Mouse (Mus musculus): ENCODE measurements around the gene Mip.
"Not testable (repeated sequence)": the region's sequence is repeated elsewhere in the genome, so short reads cannot be mapped to it uniquely, and the experiment has no call there.

The Mip gene

DNA sequence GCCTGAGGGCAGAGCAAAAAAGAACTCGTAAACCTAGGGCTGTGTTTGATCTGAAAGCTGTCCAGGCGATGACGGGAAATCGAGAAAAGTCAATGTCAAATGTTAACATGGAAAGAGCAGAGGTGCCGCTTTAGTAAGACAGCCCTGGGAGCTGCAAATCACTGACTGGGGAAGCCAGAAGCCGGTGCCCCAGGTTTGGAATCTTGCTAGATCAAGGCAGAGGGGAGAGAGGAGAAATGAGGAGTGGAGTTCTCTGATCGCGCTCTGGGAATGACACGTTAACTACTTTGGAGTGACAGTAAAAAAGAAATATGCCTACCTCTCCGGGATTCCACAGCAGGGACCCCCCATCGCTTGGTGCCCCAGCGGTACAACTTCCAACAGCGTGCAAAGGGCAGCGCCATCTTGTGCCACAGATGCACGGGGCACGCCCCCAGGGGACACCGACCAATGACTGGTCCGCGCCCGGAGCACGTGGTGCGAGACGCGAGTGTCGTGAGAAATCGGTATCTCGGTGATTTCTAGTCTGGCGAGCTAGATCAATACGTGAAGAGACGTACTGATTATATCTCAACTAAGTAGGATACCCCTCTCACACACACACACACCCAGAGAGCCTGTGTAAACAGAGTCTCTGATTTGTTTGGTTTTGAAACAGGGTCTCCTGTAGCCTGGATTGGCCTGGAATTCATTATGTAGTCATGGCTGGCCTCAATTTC, 14.1 kb upstream of the Mip start, which contains the start of gene Spryd4:
TSS of gene Spryd4 (minus strand) at position 418 of the 719 bp plus-strand sequence.
- peak; percentile 82 to 86 for DNase-seq (ENCODE audit: low spot score in 2 of 2)

DNA sequence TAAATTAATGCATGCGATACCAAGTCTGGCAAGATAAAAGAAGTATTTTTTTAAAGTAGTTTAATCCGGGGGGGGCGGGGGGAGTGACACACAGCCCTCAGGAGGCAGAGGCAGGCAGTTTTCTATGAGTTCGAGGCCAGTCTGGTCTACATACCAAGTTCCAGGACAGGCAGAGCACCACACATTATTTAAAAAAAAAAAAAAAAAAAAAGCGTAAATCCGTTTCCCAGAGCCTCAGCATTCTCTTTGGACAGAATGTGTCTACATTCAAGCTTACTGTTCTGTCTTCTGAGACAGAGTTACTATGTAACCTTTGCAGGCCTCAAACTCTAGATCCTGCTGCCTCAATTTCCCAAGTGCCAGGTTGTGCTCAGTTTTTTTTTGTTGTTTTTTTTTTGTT, 13.5 kb upstream of the Mip start:
- DNase-seq (ENCODE audit: low spot score in 2 of 2) = no peak

DNA sequence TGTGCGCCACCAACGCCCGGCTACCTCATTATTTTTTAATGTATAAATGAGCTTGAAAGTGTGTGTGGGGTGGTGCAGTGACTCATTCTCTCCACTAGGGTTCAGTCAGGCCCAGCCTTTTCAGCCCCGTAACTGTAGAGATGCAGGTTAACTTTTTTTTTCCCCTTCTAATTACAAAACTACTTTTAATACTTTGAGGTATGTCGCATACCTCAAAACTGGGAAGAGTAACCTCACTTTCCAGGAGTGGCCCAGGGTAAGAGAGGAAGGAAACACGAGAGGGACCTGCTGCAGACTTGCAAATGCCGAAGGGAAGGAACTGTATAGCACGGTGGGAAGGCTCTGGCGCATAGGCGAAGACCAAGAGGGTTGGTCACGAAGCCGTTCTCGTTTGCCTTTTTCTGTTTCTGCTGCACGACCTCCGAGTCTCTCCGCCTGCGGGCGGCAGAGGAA, 12.7 kb upstream of the Mip start:
- peak; percentile 27 to 56 for DNase-seq (ENCODE audit: low spot score in 2 of 2)

DNA sequence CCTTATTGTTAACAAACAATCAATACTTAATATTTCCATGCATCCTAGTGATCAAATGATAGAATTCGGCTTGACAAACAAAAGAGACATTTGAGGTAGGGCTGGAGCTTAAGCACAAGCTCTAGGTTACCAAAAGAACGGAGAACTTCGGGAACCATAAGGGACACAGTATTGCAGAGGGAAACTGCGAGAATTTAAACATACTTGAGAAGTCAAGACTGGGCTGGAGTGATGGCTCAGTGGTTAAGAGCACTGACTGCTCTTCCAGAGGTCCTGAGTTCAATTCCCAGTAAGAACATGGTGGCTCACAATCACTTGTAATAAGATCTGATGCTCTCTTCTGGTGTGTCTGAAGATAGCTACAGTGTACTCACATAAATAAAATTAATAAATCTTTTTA, 11.5 kb upstream of the Mip start:
- not testable (repeated sequence) for DNase-seq (ENCODE audit: low spot score in 2 of 2)

DNA sequence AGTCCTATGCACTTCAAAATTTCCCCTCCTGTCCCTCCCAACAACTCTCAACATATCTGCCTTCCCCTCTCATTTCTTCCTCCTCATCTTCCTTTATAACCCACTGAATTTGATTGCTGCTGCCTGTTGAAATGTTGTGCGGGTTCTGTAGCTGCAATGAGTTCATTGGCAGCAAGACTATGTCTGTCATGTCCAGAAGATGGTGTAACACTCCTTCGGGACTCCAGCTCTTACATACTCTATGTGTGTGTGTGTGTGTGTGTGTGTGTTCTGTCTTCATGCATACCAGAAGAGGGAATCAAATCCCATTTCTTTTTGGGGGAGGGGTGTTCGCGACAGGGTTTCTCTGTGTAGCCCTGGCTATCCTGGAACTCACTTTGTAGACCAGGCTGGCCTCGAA, 10.7 kb upstream of the Mip start:
- DNase-seq (ENCODE audit: low spot score in 2 of 2) = no peak

DNA sequence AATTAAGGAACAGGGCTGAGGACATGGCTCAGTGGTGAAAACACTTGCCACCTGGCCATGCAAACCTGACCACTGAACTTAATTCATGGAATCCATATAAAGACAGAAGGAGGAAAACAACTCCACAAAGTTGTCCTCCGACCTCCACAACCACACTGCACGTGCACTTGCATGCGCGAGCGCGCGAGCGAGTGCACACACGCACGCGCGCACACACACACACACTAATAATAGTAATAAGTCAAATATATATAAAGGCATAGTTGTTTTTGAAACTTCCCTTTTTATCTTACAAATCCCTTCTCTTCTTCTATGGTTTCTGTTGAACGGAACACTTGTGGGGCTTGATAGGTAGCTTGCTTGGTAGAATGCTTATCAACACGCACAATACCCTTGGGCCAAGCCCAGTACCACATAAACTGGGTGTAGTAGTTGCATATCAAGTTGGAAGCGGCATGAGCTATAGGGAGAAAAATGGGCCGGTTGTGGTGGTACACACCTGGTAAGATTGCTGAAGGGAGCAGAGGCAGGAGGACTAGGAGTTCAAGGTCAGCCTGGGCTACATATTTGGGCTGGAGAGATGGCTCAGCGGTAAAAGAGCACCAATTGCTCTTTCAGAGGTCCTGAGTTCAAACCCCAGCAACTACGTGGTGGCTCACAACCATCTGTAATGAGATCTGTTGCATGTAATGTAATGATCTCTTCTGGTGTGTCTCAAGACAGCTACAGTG, 7.1 kb upstream of the Mip start:
- no peak for DNase-seq (ENCODE audit: low spot score in 2 of 2)

DNA sequence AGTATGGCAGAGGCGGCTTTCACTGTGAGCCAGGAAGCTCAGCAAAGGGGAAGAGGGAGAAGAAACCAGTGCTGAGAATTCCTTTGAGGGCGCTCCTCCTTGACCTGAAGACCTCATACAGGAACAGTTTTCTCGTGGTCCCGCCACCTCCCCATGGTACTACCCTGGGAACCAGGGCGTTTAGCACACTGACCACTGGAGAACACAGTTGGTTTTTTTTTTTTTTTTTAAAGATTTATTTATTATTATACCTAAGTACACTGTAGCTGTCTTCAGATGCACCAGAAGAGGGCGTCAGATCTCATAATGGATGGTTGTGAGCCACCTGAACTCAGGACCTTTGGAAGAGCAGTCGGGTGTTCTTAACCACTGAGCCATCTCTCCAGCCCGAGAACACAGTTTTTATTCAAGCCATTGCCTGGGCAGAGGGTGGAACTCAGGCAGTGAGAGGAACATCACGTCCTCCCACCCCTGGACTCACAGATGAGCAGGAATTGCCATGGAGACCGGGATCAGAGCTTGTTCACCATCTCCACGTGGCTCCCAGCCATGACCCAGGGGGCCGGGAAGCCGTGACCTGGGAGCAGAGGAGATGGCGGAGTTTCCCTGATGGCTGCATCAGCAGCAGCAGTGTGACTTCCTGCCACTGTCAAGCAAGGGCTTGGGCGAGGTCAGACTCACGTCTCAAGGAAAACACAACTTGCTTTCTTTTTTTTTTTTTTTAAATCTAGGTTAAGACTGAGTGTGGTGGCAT, 3.9 kb upstream of the Mip start:
- DNase-seq (ENCODE audit: low spot score in 2 of 2) = no peak

DNA sequence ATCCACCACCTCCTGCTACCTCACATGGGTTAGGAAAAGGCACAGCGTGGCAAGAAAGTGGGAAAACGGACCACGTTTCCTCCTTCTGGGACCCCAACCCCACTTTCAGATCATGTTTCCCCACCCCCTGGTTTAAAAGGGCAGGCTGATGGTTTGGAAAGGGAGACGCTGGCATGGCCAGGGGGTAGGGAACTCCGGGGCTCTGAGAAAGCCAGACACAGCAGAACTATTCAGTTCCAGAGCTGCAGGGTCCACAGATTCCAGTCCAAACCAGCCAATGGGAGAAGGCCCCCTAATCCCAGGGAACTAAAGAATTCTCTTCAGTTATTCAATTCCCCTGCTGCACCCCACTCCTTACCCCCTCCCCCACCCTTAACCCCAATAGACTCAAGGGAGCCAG, 574 bp upstream of the Mip start:
- DNase-seq (ENCODE audit: low spot score in 2 of 2) = no peak

DNA sequence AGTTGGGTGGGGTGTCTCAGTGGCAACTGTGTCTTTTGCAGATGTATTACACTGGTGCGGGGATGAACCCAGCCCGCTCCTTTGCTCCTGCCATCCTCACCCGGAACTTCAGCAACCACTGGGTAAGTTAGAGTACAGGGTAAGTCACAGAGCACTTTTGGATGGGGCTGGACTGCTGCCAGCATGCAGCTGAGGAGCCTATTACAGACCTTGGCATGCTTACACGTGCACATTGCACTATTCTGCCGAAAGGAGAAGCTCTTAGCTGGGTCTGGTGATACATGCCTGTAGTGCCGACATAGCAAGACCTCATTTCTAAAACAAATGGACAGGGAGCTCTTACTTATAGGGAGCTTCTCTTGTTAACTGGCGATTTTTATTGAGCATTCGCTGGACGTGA, 2.0 kb downstream of the Mip start:
- DNase-seq (ENCODE audit: low spot score in 2 of 2) = no peak

DNA sequence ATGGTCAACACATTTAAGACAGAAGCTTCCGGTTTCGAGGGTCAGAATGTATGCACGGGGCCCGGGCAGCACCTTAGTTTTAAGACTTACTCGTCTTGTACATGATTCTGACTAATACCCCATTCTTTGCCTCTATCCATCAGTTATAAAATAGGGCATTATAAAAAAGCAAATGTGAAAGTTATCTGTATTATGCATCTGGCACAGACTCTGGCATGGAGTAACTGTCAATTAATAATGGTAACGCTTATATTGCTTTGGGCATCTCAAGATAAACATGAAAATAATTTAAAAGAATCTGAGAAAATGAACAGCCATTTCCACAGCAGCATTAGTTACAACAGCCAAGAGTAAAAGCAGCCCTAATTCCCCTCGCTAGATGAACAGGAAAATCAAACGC, 2.4 kb downstream of the Mip start:
- DNase-seq (ENCODE audit: low spot score in 2 of 2) = no peak

DNA sequence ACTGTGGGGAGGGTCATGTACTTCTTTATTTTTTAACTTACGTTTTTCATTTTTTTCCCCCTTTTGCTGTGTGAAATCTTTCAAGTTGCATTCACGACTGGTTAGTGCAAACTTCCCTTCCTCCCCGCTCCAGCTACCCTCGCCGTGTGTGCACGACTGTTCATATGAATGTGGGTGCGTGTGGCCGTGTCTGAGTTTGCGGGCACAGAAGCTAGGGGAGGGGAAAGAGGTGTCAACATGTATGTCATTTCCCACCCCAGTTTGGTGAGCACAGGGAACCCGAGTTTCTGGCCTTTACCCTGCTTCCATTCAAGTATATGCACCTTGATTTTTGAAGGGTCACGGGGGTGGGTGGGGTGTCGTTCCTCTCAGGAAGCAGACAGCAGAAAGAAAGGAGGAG, 4.9 kb downstream of the Mip start:
- DNase-seq (ENCODE audit: low spot score in 2 of 2) = no peak

DNA sequence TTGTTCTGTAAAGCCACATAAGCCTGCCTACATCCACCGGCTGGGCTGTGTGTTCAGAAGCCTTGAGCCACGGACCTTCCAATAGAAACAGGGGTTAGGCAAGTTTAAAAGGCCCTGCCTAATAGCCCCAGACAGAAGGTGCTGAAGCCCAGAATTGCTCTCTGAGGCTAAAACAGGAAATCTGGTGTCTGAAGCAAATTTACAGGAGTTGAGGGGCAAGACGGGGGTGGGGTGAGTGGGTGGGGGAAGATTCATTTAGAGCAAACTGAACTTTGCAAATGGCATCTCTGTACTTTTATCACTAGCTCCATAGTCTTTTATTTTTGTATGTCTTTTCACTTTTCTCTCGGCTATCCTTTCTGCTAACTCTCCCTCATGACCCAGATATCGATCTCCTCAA, 5.5 kb downstream of the Mip start:
- no peak for DNase-seq (ENCODE audit: low spot score in 2 of 2)

DNA sequence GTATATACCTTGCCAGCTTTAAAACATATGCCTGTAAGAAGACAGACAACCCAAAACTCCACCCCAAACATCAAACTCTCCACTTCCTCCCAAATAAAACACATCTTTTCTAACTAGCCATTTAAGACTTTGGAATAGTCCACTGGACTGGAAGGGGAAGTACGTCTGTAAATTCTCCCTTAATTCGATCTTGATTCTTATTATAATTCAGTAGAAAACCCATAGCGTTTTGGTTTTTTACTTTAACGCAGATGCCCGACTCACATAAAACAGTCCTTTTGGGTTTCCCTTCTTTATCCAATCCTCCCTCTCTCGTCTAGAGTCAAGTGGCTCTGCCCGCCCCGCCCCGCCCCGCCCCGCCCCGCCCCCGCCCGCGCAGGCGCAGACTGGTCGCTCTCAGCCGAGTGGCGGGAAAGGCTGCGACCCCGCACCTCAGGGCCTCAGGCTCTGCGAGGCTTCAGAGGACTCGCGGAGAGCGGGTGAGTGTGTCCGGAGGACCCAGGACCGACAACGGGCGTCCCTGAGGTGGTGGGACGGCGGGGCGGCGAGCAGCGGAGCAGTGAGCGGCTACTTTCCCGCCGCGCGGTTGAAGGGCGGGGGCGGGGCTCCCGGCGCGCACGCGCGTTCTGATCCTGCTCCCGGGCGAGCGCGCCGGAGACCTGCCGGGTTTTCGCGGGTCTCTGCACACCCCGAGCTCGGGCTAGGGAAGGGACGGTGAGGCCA, 6.2 kb downstream of the Mip start, which contains the start of gene Timeless:
TSS of gene Timeless (plus strand) at position 369 of the 723 bp plus-strand sequence.
- peak; percentile 74 to 82 for DNase-seq (ENCODE audit: low spot score in 2 of 2)

DNA sequence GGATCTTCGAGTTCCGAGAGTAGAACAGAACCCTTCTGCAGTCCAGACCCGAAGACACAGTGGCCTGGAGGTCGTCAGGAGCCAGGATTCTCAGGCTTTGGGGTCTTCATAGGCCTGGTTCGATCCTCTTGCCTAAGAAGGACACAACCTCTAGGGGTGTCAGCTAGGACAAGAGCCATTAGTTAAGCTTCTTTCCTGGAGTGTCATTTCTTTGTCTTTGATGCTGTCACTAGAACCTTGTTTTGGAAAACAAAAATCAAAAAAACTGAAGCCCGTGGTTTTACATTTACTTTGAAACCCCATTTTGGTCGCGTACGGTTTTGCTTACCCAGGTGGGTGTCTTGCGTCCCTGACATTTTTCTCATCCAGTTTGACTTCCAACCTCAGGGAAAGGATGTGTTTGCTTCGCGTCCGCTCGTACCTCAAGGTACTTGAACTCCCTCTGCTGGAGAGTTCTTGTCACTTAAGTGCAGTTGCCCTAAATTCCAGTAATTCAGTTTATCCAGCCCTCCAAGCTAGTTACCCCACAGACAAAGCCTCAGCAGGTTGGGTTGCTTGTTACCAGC, 6.9 kb downstream of the Mip start:
- DNase-seq (ENCODE audit: low spot score in 2 of 2) = peak in 1 of 2 experiments; percentile 15

DNA sequence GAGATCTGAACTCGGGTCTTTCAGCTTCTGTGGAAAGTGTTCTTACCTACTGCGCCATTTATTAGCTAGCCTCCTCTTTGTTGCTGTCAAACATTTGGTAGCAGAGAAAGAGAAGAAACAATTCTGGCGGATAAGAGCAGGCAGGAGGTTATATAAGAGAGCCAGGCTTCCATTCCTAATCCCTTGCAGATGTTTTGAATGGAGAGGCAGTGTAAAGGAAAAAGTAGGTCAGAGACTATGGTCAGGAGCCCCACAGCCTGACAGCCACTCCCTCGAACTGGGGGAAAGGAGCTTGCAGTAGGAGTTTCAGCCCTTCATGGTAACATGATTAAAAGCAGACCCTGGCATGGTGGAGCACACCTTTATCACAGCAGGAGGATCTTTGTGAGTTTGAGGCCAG, 10.7 kb downstream of the Mip start:
- DNase-seq (ENCODE audit: low spot score in 2 of 2) = no peak

DNA sequence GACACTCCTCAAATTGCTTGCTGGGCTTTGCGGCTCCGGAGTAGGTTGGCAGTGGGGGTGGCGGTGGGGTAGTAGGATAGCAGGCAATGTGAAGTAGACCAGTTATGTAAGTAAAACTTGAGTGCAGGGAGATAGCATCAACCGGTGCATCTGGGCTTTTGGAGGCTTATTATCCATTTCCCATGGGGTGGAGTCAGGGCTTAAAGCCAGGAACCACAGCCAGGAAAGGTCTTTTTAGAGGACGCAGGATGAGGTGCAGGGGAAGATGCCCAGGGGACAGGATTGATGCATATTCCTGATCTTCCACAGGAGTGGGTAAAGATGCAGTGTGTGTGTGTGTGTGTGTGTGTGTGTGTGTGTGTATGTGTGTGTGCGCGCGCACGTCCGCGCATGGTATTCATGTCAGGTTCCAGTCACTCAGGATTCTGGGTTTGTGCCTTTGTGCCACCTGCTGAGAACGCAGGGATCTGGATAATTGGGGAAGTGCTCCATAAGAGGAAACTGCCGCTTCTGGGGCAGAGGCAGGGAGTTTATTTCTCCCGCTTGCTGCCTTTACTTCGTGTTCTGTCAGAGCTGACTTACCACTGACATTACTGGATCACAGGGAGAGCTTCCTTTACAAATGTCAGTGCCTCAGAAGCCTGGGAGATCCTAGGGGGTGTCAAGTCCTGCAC, 12.3 kb downstream of the Mip start:
- DNase-seq (ENCODE audit: low spot score in 2 of 2) = no peak

DNA sequence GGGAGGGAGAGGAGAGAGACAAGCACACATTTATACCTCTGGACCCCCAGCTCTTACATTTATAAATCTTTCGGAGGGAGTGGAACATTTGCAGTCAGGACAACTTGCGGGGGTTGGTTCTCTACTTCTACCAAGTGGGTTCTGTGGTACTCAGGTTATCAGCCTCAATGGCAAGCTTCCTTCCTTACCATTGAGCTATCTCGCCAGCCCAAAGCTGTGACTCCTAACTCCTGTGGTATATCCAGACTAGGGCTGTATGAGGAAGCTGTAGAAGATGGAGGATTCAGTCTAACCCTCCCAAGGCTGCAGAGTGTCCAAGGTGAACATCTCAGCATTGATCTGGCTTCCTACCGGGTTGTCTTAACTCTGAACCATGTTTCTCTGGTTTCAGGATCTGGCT, 13.5 kb downstream of the Mip start:
- DNase-seq (ENCODE audit: low spot score in 2 of 2) = no peak

DNA sequence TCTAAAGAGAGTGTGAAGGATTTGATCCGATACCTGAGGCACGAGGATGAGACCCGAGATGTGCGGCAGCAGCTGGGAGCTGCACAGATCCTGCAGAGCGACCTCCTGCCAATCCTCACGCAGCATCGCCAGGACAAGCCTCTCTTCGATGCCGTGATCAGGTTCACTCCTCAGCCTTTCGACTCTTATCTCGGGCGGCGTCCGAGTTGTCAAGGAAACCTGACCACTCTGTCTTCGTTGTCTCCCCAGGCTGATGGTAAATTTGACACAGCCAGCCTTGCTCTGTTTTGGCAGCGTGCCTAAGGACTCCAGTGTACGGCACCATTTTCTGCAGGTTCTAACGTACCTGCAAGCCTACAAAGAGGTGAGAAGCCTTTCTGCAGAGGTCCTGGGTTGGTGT, 14.5 kb downstream of the Mip start:
- no peak for DNase-seq (ENCODE audit: low spot score in 2 of 2)

DNA sequence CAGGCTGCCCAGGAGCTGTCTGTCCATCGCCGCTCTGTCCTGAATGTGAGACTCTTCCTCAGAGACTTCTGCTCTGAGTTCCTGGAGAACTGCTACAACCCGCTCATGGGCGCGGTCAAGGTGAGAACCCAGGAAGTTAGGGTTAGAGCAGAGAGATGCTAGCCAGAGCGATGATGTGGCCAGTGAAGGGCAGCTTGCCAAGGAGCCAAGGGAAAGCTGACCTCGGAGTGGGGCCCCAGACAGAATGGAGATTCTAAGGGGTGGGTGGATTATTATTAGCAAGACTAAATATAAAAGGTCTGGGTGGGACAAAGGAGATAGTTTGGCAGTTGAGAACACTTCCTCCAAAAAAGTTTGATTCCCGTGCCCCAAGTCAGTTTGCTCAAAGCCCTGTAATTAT, 17.6 kb downstream of the Mip start:
- no peak for DNase-seq (ENCODE audit: low spot score in 2 of 2)

DNA sequence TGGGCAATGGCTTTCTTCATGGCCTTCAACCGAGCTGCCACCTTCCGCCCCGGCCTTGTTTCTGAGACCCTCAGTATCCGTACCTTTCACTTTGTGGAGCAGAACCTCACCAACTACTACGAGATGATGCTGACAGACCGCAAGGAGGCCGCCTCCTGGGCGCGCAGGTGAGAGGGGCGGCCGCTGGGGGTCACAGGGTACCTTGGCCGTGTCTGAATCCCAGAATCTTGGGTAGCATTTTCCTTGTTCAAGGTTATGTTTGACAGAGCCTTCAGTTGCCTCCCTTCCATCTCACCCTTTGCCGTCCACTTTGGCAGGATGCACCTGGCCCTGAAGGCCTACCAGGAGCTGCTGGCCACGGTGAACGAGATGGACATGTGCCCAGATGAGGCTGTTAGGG, 18.5 kb downstream of the Mip start:
- no peak for DNase-seq (ENCODE audit: low spot score in 2 of 2)

All from frontal cortex, postnatal 25 days (tissue).